Mouse (Mus musculus) stomach, postnatal 0 days (tissue): ENCODE results near the gene Ptp4a2. TPM values are rescaled to one million over a fixed set of nuclear protein-coding genes. Genes with fewer than 3 reads are reported as not detected.
A peak's percentile ranks its signal among the peaks of the same experiment; 100 is the strongest.

Experiments used
- ATAC-seq: fragments of 200-750 bp; cut with Nextera tagmentation; 2 replicates; pipeline ENCODE4 v1.8.0; 2017; ENCODE audit not compliant: low FRiP score, low TSS enrichment
- DNase-seq: peaks from one replicate; pipeline ENCODE4 v3.0.0-alpha.2; 2016; ENCODE audit warnings: low spot score
- H3K27ac ChIP-seq: fragments of 300-500 bp; sonication (generic); replicated peaks from 2 replicates; pipeline ENCODE4 v1.5.1; 2014; ENCODE audit warnings: mild to moderate bottlenecking, control low read depth
- H3K27me3 ChIP-seq: fragments of 300-500 bp; sonication (generic); 2 replicates; pipeline ENCODE4 v1.6.1; 2014; ENCODE audit warnings: low read length; ENCODE audit not compliant: control insufficient read depth, insufficient read depth
- H3K36me3 ChIP-seq: fragments of 300-500 bp; sonication (generic); 2 replicates; pipeline ENCODE4 v1.6.1; 2014; ENCODE audit warnings: low read length, mixed read lengths; ENCODE audit not compliant: control insufficient read depth, insufficient read depth
- H3K4me1 ChIP-seq: fragments of 300-500 bp; sonication (generic); replicated peaks from 2 replicates; pipeline ENCODE4 v1.6.1; 2014; ENCODE audit warnings: antibody characterized with exemption; ENCODE audit not compliant: control insufficient read depth, insufficient read depth
- H3K4me2 ChIP-seq: fragments of 300-500 bp; sonication (generic); replicated peaks from 2 replicates; pipeline ENCODE4 v1.6.1; 2014; ENCODE audit warnings: low read depth, mild to moderate bottlenecking, control low read depth, moderate library complexity
- H3K4me3 ChIP-seq: fragments of 300-500 bp; sonication (generic); 2 replicates; pipeline ENCODE4 v1.5.1; 2014; ENCODE audit warnings: low read depth, low read length, control low read depth
- H3K9ac ChIP-seq: fragments of 300-500 bp; sonication (generic); 2 replicates; pipeline ENCODE4 v1.6.1; 2014; ENCODE audit warnings: mild to moderate bottlenecking, low read length, control low read depth, mixed read lengths
- H3K9me3 ChIP-seq: fragments of 300-500 bp; sonication (generic); 2 replicates; pipeline ENCODE4 v1.6.1; 2016; ENCODE audit warnings: low read length; ENCODE audit not compliant: control insufficient read depth
- CTCF ChIP-seq: IDR thresholded peaks from 2 replicates; pipeline ENCODE4 v1.5.1; 2016; ENCODE audit warnings: antibody characterized with exemption, low read depth, mild to moderate bottlenecking, moderate library complexity
- EP300 ChIP-seq: optimal IDR thresholded peaks from 2 replicates; pipeline ENCODE3; 2016; ENCODE audit warnings: antibody characterized with exemption
- WGBS: fragments of 180-500 bp; shearing (Covaris S2); extraction: QIAGEN DNeasy Blood & Tissue Kit; methylation state at CpG from one replicate; pipeline ENCODE4 v1.1.7; 2014; 5-methylcytosine and 5-hydroxymethylcytosine counted together
- polyA plus RNA-seq: library from polyadenylated mRNA; unstranded; fragments of >200 nt; fragmentation: Nextera tagmentation; extraction: Ambion mirVana; gene quantifications from 2 replicates; pipeline ENCODE4 v1.2.1, GENCODE M21; 2015

The Ptp4a2 gene
- polyA plus RNA-seq, 1 experiment from 2014 or later = 275 TPM

DNA sequence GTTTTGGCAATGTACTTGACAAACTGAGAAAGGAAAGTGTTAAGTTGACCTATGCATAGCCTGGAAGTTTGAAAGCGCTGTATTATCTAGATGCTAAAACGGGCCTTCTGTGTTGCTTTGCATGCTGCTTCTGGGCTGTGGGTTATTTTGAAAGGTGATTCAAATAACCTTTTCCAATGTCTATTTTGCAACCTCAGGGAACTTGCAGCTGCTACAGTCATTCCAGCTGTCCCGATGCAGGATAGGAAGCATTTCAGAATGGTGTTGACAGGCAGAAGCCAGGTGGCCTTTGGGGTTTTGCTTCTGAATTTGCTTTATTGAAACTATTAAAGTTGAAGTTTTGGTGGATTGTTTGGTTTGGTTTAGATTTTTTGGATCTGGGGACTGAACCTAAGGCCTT is 17.1 kb downstream of the Ptp4a2 start:
- ATAC-seq (no peak), DNase-seq (no peak)
- Histone ChIP-seq H3K36me3 (no peaks in the 10 kb centered on the region), H3K4me1 (no peaks in the 10 kb centered on the region), H3K9ac (no peak overlapping the region), H3K27me3 (no peaks in the 10 kb centered on the region), H3K4me2 (no peak overlapping the region), H3K4me3 (no peak overlapping the region), H3K27ac (no peak overlapping the region), H3K9me3 (no peaks in the 10 kb centered on the region)
- WGBS = 47% methylated on average over 3 of the region's 3 CpGs
- no peak for TF ChIP-seq CTCF
- no peak for TF ChIP-seq EP300

DNA sequence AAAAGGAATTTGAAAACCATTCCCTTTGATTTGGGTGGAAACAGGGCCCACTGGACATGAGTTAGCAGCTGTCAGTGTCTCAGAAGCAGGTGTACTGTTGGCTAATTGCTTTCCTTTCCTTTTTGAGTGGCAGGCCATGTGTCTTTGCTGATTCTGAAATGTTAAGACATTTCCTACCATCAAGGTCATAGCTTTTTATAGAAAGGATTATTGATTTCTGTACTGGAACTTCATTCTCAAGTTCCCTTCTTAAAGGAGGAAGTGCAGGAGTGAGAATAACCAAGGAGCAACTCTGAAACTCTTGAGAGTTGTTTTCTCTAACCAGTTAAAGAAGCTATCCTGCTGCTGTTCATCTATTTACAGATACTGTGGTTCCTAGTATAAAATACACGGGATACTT is 18.8 kb downstream of the Ptp4a2 start:
- Histone ChIP-seq H3K9me3 (no peaks in the 10 kb centered on the region), H3K27ac (no peak overlapping the region), H3K4me2 (no peak overlapping the region), H3K36me3 (no peaks in the 10 kb centered on the region), H3K4me1 (no peaks in the 10 kb centered on the region), H3K4me3 (no peak overlapping the region), H3K9ac (no peak overlapping the region), H3K27me3 (no peaks in the 10 kb centered on the region)
- DNase-seq = no peak
- TF ChIP-seq CTCF (no peak), EP300 (no peak)
- WGBS = 36% methylated on average over 1 of the region's 1 CpGs
- no peak for ATAC-seq

DNA sequence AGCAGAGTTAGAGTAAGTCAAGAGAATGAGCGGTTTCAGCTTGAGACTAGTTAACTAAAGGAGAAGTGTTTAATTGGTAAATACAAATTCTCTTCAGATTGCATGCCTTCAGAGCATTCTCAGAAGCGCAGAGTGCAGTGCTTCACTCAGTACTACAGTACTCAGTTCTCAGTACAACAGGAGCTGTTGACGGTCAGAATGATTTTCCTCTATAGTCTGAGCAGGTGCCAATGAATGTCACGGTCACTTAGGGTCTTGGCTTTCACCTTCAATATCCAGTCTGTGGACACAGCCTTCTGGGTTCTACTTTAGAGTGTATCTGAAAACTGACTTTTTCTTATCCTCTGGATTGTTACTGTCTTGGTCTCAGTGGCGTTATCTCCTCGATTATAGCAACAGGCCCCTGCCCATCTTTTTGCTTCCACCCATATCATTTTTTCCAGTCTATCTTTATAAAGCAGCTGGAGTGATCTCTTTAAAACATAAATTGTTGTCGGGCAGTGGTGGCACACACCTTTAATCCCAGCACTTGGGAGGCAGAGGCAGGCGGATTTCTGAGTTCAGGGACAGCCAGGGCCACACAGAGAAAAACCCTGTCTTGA is 19.4 kb downstream of the Ptp4a2 start:
- no peak overlapping the region for H3K4me2 ChIP-seq
- ATAC-seq = no peak

GRCm38 (mm10) chr4:129834581-129834980 is 23.6 kb downstream of the Ptp4a2 start:
- ATAC-seq = no peak
- Histone ChIP-seq H3K9me3 (no peaks in the 10 kb centered on the region), H3K4me1 (no peaks in the 10 kb centered on the region), H3K27me3 (no peaks in the 10 kb centered on the region), H3K4me3 (no peak overlapping the region), H3K36me3 (no peaks in the 10 kb centered on the region), H3K4me2 (no peak overlapping the region), H3K9ac (no peak overlapping the region), H3K27ac (0 out of 2 replicates have a peak overlapping the region, but pooled peaks have one; percentile 25)
- DNase-seq = no peak
- WGBS = 27% methylated on average over 6 of the region's 6 CpGs
- TF ChIP-seq EP300 (no peak), CTCF (no peak)

More for the DNA sequence above, 19.4 kb downstream of the Ptp4a2 start:
- Histone ChIP-seq H3K36me3 (no peaks in the 10 kb centered on the region), H3K9me3 (no peaks in the 10 kb centered on the region), H3K4me3 (no peak overlapping the region), H3K9ac (no peak overlapping the region), H3K27me3 (no peaks in the 10 kb centered on the region), H3K27ac (no peak overlapping the region), H3K4me1 (no peaks in the 10 kb centered on the region)
- no peak for DNase-seq
- TF ChIP-seq CTCF = no peak
- no peak for TF ChIP-seq EP300
- WGBS = 77% methylated on average over 8 of the region's 8 CpGs

- TF ChIP-seq CTCF (no peak), EP300 (no peak)
- Histone ChIP-seq H3K4me2 (no peak overlapping the region), H3K27ac (no peak overlapping the region), H3K4me3 (no peak overlapping the region), H3K9me3 (no peaks in the 10 kb centered on the region), H3K27me3 (no peaks in the 10 kb centered on the region), H3K9ac (no peak overlapping the region), H3K36me3 (peaks cover 2% of the 10 kb centered on the region; the same call in 1 of the 2 replicates), H3K4me1 (no peaks in the 10 kb centered on the region)
- ATAC-seq = 0 out of 2 replicates have a peak, but pooled peaks have one; percentile 10
- WGBS = 72% methylated on average over 7 of the region's 7 CpGs
- no peak for DNase-seq
Measured at GRCm38 (mm10) chr4:129835296-129835695, 24.3 kb downstream of the Ptp4a2 start.

- WGBS = 87% methylated on average over 7 of the region's 7 CpGs
- Histone ChIP-seq H3K9ac (no peak overlapping the region), H3K9me3 (no peaks in the 10 kb centered on the region), H3K36me3 (peaks cover 13% of the 10 kb centered on the region), H3K4me1 (no peaks in the 10 kb centered on the region), H3K27me3 (no peaks in the 10 kb centered on the region), H3K27ac (no peak overlapping the region), H3K4me2 (no peak overlapping the region), H3K4me3 (no peak overlapping the region)
- TF ChIP-seq EP300 (no peak), CTCF (no peak)
- no peak for ATAC-seq
- no peak for DNase-seq
Measured at GRCm38 (mm10) chr4:129839866-129840555, 29.0 kb downstream of the Ptp4a2 start.
